Mouse (Mus musculus) CH12.LX (cell line): ENCODE data around the gene Atxn3. TPM values are rescaled to one million over a fixed set of nuclear protein-coding genes. Genes with fewer than 3 reads are reported as not detected.

ENCODE experiments used
- DNase-seq: peaks from one replicate; pipeline ENCODE4 v3.0.0-alpha.2; 2013; ENCODE audit errors: extremely low read depth
- H3K27ac ChIP-seq: 2 replicates; pipeline ENCODE4 v1.5.1; 2012; ENCODE audit warnings: low read depth, mild to moderate bottlenecking, control low read depth, moderate library complexity; ENCODE audit not compliant: insufficient read depth
- H3K27me3 ChIP-seq: replicated peaks from 2 replicates; pipeline ENCODE3; 2012; ENCODE audit warnings: inconsistent platforms
- H3K36me3 ChIP-seq, 2 experiments: replicated peaks in 1 of 2; 2 replicates each; pipeline versions ENCODE3 to v1.6.1; 2012; ENCODE audit warnings: inconsistent platforms in 1 of 2, low read length in 1 of 2, mild to moderate bottlenecking in 1 of 2, mixed read lengths in 1 of 2, moderate library complexity in 1 of 2; ENCODE audit not compliant: control insufficient read depth in 1 of 2, insufficient read depth in 1 of 2
- H3K4me1 ChIP-seq, 2 experiments: 2 replicates each; pipeline ENCODE4 v1.6.1; 2012; ENCODE audit warnings: inconsistent platforms in 1 of 2, moderate library complexity in 1 of 2; ENCODE audit not compliant: insufficient read depth in 2 of 2, control insufficient read depth in 1 of 2
- H3K4me2 ChIP-seq: 2 replicates; pipeline ENCODE4 v1.6.1; 2012; ENCODE audit warnings: low read depth, mild to moderate bottlenecking, control low read depth; ENCODE audit not compliant: poor library complexity, insufficient read depth, severe bottlenecking
- H3K4me3 ChIP-seq, 3 experiments: fragments of 150-350 bp in 1 of 3; sonication (generic) in 1 of 3; replicated peaks in 1 of 3; 2 replicates each; pipeline versions ENCODE3 to v1.5.1; 2011 to 2012; ENCODE audit warnings: low read depth in 2 of 3, low read length in 2 of 3, mild to moderate bottlenecking in 2 of 3, moderate library complexity in 2 of 3, control low read depth in 1 of 3, improper control_type of control experiment in 1 of 3, inconsistent platforms in 1 of 3, mixed read lengths in 1 of 3; ENCODE audit not compliant: poor library complexity in 1 of 3
- H3K79me2 ChIP-seq: replicated peaks from 2 replicates; pipeline ENCODE4 v1.6.1; 2012; ENCODE audit warnings: mild to moderate bottlenecking, moderate library complexity; ENCODE audit not compliant: control insufficient read depth, poor library complexity, insufficient read depth, severe bottlenecking; ENCODE audit errors: extremely low read depth
- H3K9ac ChIP-seq: 2 replicates; pipeline ENCODE4 v1.6.1; 2012; ENCODE audit warnings: low read depth, mild to moderate bottlenecking, control low read depth, moderate library complexity; ENCODE audit not compliant: insufficient read depth
- H3K9me3 ChIP-seq: replicated peaks from 2 replicates; pipeline ENCODE3; 2012; ENCODE audit warnings: low read length, inconsistent platforms, mixed read lengths
- CHD1 ChIP-seq: IDR thresholded peaks from 2 replicates; pipeline ENCODE4 v1.6.1; 2012; ENCODE audit warnings: low read depth, low read length, improper control_type of control experiment, inconsistent platforms
- CHD2 ChIP-seq: IDR thresholded peaks from 2 replicates; pipeline ENCODE4 v1.6.1; 2011; ENCODE audit warnings: low read length, improper control_type of control experiment
- CTCF ChIP-seq, 2 experiments: IDR thresholded peaks in 1 of 2; conservative IDR thresholded peaks in 1 of 2; 2 replicates each; pipeline ENCODE4 v1.5.1; 2011 to 2012; ENCODE audit warnings: low read depth in 2 of 2, low read length in 2 of 2, improper control_type of control experiment in 1 of 2, inconsistent platforms in 1 of 2, mild to moderate bottlenecking in 1 of 2, moderate library complexity in 1 of 2
- GABPA ChIP-seq: IDR thresholded peaks from 2 replicates; pipeline ENCODE4 v1.6.1; 2012; ENCODE audit warnings: low read depth, low read length, improper control_type of control experiment, inconsistent platforms; ENCODE audit not compliant: insufficient replicate concordance
- JUN ChIP-seq: IDR thresholded peaks from 2 replicates; pipeline ENCODE4 v1.6.1; 2011; ENCODE audit warnings: low read depth, mild to moderate bottlenecking, low read length, improper control_type of control experiment, moderate library complexity; ENCODE audit not compliant: insufficient read depth
- KAT2A ChIP-seq: IDR thresholded peaks from 2 replicates; pipeline ENCODE4 v1.6.1; 2012; ENCODE audit warnings: low read length, improper control_type of control experiment, inconsistent platforms; ENCODE audit not compliant: insufficient replicate concordance
- MAZ ChIP-seq: IDR thresholded peaks from 2 replicates; pipeline ENCODE4 v1.6.1; 2012; ENCODE audit warnings: low read depth, mild to moderate bottlenecking, inconsistent platforms, low read length, improper control_type of control experiment, moderate library complexity
- MXI1 ChIP-seq: IDR thresholded peaks from 2 replicates; pipeline ENCODE4 v1.6.1; 2011; ENCODE audit warnings: mild to moderate bottlenecking, low read depth, low read length, improper control_type of control experiment
- MYC ChIP-seq: IDR thresholded peaks from 2 replicates; pipeline ENCODE4 v1.6.1; 2011; ENCODE audit warnings: low read depth, mild to moderate bottlenecking, improper control_type of control experiment, low read length
- NELFE ChIP-seq: IDR thresholded peaks from 2 replicates; pipeline ENCODE4 v1.6.1; 2011; ENCODE audit warnings: low read depth, low read length, improper control_type of control experiment
- NRF1 ChIP-seq: IDR thresholded peaks from 2 replicates; pipeline ENCODE4 v1.6.1; 2014; ENCODE audit warnings: low read depth, mild to moderate bottlenecking, inconsistent platforms, low read length, improper control_type of control experiment, moderate library complexity
- POLR2AphosphoS2 ChIP-seq: IDR thresholded peaks from 2 replicates; pipeline ENCODE4 v1.6.1; 2011; ENCODE audit warnings: low read depth, low read length, improper control_type of control experiment
- SIN3A ChIP-seq: IDR thresholded peaks from 2 replicates; pipeline ENCODE4 v1.6.1; 2012; ENCODE audit warnings: low read length, improper control_type of control experiment, inconsistent platforms
- SMC3 ChIP-seq: IDR thresholded peaks from 2 replicates; pipeline ENCODE4 v1.6.1; 2011; ENCODE audit warnings: low read depth, low read length, improper control_type of control experiment
- USF1 ChIP-seq: IDR thresholded peaks from 2 replicates; pipeline ENCODE4 v1.6.1; 2014; ENCODE audit warnings: low read depth, mild to moderate bottlenecking, inconsistent platforms, low read length, improper control_type of control experiment
- ZKSCAN1 ChIP-seq: IDR thresholded peaks from 2 replicates; pipeline ENCODE4 v1.6.1; 2012; ENCODE audit warnings: low read depth, inconsistent platforms, low read length, improper control_type of control experiment, borderline replicate concordance
- dilution Hi-C: fragments of 300-500 bp; cut with MboI; formaldehyde crosslinking; loops from 2 replicates; pipeline ENCODE4 v1.14.3; 2020; ENCODE audit warnings: low sequenced_read_pairs; ENCODE audit not compliant: extremely low pct_unique_long_range_greater_than_20kb, extremely low pct_ligation_motif_present
- in situ Hi-C: fragments of 300-500 bp; cut with MboI; formaldehyde crosslinking; loops from 3 replicates; pipeline ENCODE4 v1.14.3; 2019; ENCODE audit warnings: low sequenced_read_pairs, low pct_ligation_motif_present, low pct_unique_long_range_greater_than_20kb, mixed read lengths
- polyA plus RNA-seq: library from polyadenylated mRNA; unstranded; fragments of >175 nt; gene quantifications from 2 replicates; pipeline ENCODE4 v1.2.1, GENCODE M21; 2012; ENCODE audit warnings: low read depth; ENCODE audit not compliant: insufficient read length
- total RNA-seq, 2 experiments: library from RNA; depleted of rRNA; stranded (reverse); fragments of 300-350 nt in 1 of 2; fragments of >200 nt in 1 of 2; gene quantifications; 2 replicates each; pipeline ENCODE4 v1.2.3; 2012 to 2014

The Atxn3 gene
- total and polyA plus RNA-seq, 3 experiments: 10.8 to 24.4 (median 21.8) TPM

GRCm38 (mm10) chr12:101893296-101893695, 64.8 kb downstream of the Atxn3 start:
- Histone ChIP-seq H3K27ac (no peak overlapping the region), H3K79me2 (no peaks in the 10 kb centered on the region), H3K9ac (no peak overlapping the region), H3K36me3 (peaks cover 39 to 61% of the 10 kb centered on the region in 2 experiments), H3K9me3 (no peaks in the 10 kb centered on the region), H3K4me3 (no peak overlapping the region), H3K4me1 (peaks cover 2 to 3% of the 10 kb centered on the region in 2 experiments; a peak in 2 of 4 replicates), H3K4me2 (no peak overlapping the region), H3K27me3 (no peaks in the 10 kb centered on the region)
- dilution Hi-C loops: no loop called here
- in situ Hi-C loops: no loop called here
- TF ChIP-seq JUN (no peak), SIN3A (no peak), CHD1 (no peak), NELFE (no peak), ZKSCAN1 (no peak)
- DNase-seq: no peak

GRCm38 (mm10) chr12:101892832-101893231, 65.2 kb downstream of the Atxn3 start:
- dilution Hi-C loops: no loop called here
- Histone ChIP-seq H3K9me3 (no peaks in the 10 kb centered on the region), H3K36me3 (peaks cover 40 to 64% of the 10 kb centered on the region in 2 experiments), H3K9ac (no peak overlapping the region), H3K27ac (no peak overlapping the region), H3K4me2 (no peak overlapping the region), H3K27me3 (no peaks in the 10 kb centered on the region)
- in situ Hi-C loops: no loop called here
- DNase-seq: peak; percentile 10
- TF ChIP-seq SMC3: no peak
- no peak for TF ChIP-seq MYC
- no peak for TF ChIP-seq SIN3A
- TF ChIP-seq NRF1: no peak
- TF ChIP-seq GABPA: no peak
- no peak for TF ChIP-seq JUN
- TF ChIP-seq MXI1: no peak
- no peak for TF ChIP-seq USF1
- no peak for TF ChIP-seq KAT2A
- TF ChIP-seq CTCF (conservative IDR thresholded peaks at IDR 0.05 in 1 of 2, IDR thresholded peaks at IDR 0.05 in 1 of 2; ENCODE audit: low read depth in 2 of 2, low read length in 2 of 2): no peak
- TF ChIP-seq CHD2: no peak
- TF ChIP-seq POLR2AphosphoS2: no peak
- no peak for TF ChIP-seq MAZ
- TF ChIP-seq, all 38 proteins: peak for 0
- H3K4me3 ChIP-seq: no peak overlapping the region
- H3K79me2 ChIP-seq: no peaks in the 10 kb centered on the region
- H3K4me1 ChIP-seq: peaks cover 2 to 3% of the 10 kb centered on the region in 2 experiments; a peak in 2 of 4 replicates
